Mouse (Mus musculus): ENCODE data around the gene Cadps. TPM values are rescaled to one million over a fixed set of nuclear protein-coding genes. Genes with fewer than 3 reads are reported as not detected.

The Cadps gene
- total RNA-seq, 2 experiments from 2014 or later = 232 to 234 TPM

- Histone ChIP-seq H3K27ac (no peak overlapping the region), H3K4me3 (no peak overlapping the region)
- DNase-seq (ENCODE audit: low spot score in 2 of 2) = no peak
- peak; percentile 52 for TF ChIP-seq CTCF (conservative IDR thresholded peaks at IDR 0.05)
These were observed 489.3 kb downstream of the Cadps start for GRCm38 (mm10) chr14:12333622-12334021.
